Mouse (Mus musculus): ENCODE data around the gene Dtnb.

- TF ChIP-seq CTCF (IDR thresholded peaks at IDR 0.05; ENCODE audit: borderline replicate concordance, control insufficient read depth, extremely low read depth, insufficient read depth, low read length, poor library complexity) (no peak), POLR2A (IDR thresholded peaks at IDR 0.05; ENCODE audit: control insufficient read depth, extremely low read depth, insufficient read depth, low read length, poor library complexity) (no peak)
Measured at GRCm38 (mm10) chr12:3815386-3815785, 243.2 kb downstream of the Dtnb start.
